ENCODE assay signal across 22 mouse cellular contexts in the genomic region with DNA sequence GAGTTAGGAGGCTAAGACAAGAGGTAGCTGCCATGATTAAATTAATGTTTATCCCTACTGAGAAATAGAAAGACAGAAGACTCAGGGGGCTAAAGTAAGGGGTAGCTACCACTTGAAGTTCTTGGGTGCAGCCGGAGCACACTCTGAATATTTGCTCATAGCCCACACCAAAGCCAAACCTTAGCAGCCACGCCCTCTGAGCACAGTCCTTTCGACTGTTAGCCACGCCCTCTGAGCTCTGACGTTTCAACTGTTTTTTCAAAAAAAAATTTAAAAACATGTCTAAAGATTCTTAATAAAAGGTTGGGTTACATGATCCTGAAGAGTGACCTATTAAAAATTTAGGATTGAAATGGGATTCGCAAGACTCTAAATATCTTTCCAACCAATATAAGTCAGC.
A peak's percentile ranks its signal among the peaks of the same experiment; 100 is the strongest.
DNase-seq lines count a peak whose midpoint lies in the region; ATAC-seq and TF ChIP-seq lines count a peak whose summit lies in the region.
"Had no signal": no experiment of that assay in that cellular context is flagged by ENCODE, and none has a peak within 500 bp of the region (broad histone marks: within the 10 kb centered on the region; RNA-seq: fewer than 3 reads in every experiment).

No protein-coding gene starts in this region.

- 71% methylated on average over 6 of the region's 6 CpGs for WGBS in limb, embryonic 15.5 days

- H3K79me2 ChIP-seq in CH12.LX (replicated peaks; ENCODE audit: control insufficient read depth, extremely low read depth, insufficient read depth, poor library complexity, severe bottlenecking): no peaks in the 10 kb centered on the region

- dilution Hi-C loops in CH12.LX (cut with MboI; ENCODE audit: extremely low pct_ligation_motif_present, extremely low pct_unique_long_range_greater_than_20kb, low sequenced_read_pairs): no loop called here

- TF ChIP-seq POLR2A in CH12.LX (IDR thresholded peaks at IDR 0.05; ENCODE audit: low read depth, low read length): no peak

- no peak for TF ChIP-seq EP300 in CH12.LX (IDR thresholded peaks at IDR 0.05; ENCODE audit: low read length)

- in situ Hi-C loops in CH12.LX (cut with MboI; ENCODE audit: low pct_ligation_motif_present, low pct_unique_long_range_greater_than_20kb, low sequenced_read_pairs): no loop called here

- H3K4me3 ChIP-seq in CH12.LX (replicated peaks in 1 of 3; ENCODE audit: low read depth in 2 of 3, low read length in 2 of 3, poor library complexity in 1 of 3): no peak overlapping the region
- no peak overlapping the region for H3K4me3 ChIP-seq in limb, embryonic 15.5 days
- H3K4me3 ChIP-seq: embryonic facial prominence, embryonic 13.5 days; erythroblast, embryonic 14.5 days; forebrain, embryonic 10.5 days; heart, embryonic 13.5 days; hindbrain, embryonic 12.5 days had no signal

- no peaks in the 10 kb centered on the region for H3K27me3 ChIP-seq in CH12.LX (replicated peaks)
- H3K27me3 ChIP-seq in limb, embryonic 15.5 days: no peaks in the 10 kb centered on the region
- H3K27me3 ChIP-seq: embryonic facial prominence, embryonic 13.5 days; heart, embryonic 13.5 days; hindbrain, embryonic 12.5 days had no signal

- H3K36me3 ChIP-seq in CH12.LX (replicated peaks in 1 of 2; ENCODE audit: control insufficient read depth in 1 of 2, insufficient read depth in 1 of 2, low read length in 1 of 2): no peaks in the 10 kb centered on the region
- no peaks in the 10 kb centered on the region for H3K36me3 ChIP-seq in limb, embryonic 15.5 days
- H3K36me3 ChIP-seq: embryonic facial prominence, embryonic 13.5 days; forebrain, embryonic 10.5 days; heart, embryonic 13.5 days; hindbrain, embryonic 12.5 days had no signal

- H3K4me2 ChIP-seq in CH12.LX (ENCODE audit: insufficient read depth, low read depth, poor library complexity, severe bottlenecking): no peak overlapping the region
- no peak overlapping the region for H3K4me2 ChIP-seq in limb, embryonic 15.5 days
- H3K4me2 ChIP-seq: embryonic facial prominence, embryonic 13.5 days; heart, embryonic 13.5 days; hindbrain, embryonic 12.5 days had no signal

- no peaks in the 10 kb centered on the region for H3K9me3 ChIP-seq in CH12.LX (replicated peaks; ENCODE audit: low read length)
- no peaks in the 10 kb centered on the region for H3K9me3 ChIP-seq in limb, embryonic 15.5 days
- H3K9me3 ChIP-seq: embryonic facial prominence, embryonic 13.5 days; forebrain, embryonic 10.5 days; heart, embryonic 13.5 days; hindbrain, embryonic 12.5 days had no signal

- no peak for TF ChIP-seq RAD21 in CH12.LX (IDR thresholded peaks at IDR 0.05; ENCODE audit: low read depth, low read length)

- peak; percentile 50 for DNase-seq in gastrocnemius, adult 18-20 months (ENCODE audit: low spot score)
- no peak for DNase-seq in gastrocnemius, postnatal 4 days (ENCODE audit: low spot score in 2 of 2)
- DNase-seq in CH12.LX (ENCODE audit: extremely low read depth): no peak
- peak; percentile 18 to 20 for DNase-seq in gastrocnemius, adult 8-10 months (ENCODE audit: low spot score in 2 of 2)
- DNase-seq in kidney, postnatal 36 days: no peak
- no peak for DNase-seq in cerebellum, postnatal 36 days
- DNase-seq: adrenal gland, adult 2 months; adrenal gland, postnatal 25 days; cerebellum, adult 2 months; cerebellum, postnatal 10 days; heart, postnatal 4 days had no signal

- H3K27ac ChIP-seq in CH12.LX (ENCODE audit: insufficient read depth, low read depth): no peak overlapping the region
- peak overlapping the region; percentile 65 for H3K27ac ChIP-seq in limb, embryonic 15.5 days
- H3K27ac ChIP-seq: forebrain, embryonic 10.5 days; heart, embryonic 13.5 days; hindbrain, embryonic 12.5 days had no signal

- no peak for ATAC-seq in limb, embryonic 15.5 days (ENCODE audit: insufficient number of reproducible peaks, low FRiP score, low TSS enrichment, low read depth)
- ATAC-seq: forebrain, embryonic 14.5 days; hindbrain, embryonic 16.5 days; inflammation-experienced regulatory T-cells, adult 6 months; intestine, postnatal 0 days; Patski had no signal

- peaks cover 3 to 12% of the 10 kb centered on the region in 2 experiments for H3K4me1 ChIP-seq in CH12.LX (ENCODE audit: control insufficient read depth in 1 of 2, insufficient read depth in 2 of 2)
- H3K4me1 ChIP-seq in limb, embryonic 15.5 days: no peaks in the 10 kb centered on the region; the same call in 1 of the 2 replicates
- H3K4me1 ChIP-seq: embryonic facial prominence, embryonic 13.5 days; forebrain, embryonic 10.5 days; heart, embryonic 13.5 days; hindbrain, embryonic 12.5 days had no signal

- no peak for TF ChIP-seq CTCF in CH12.LX (conservative IDR thresholded peaks at IDR 0.05 in 1 of 2, IDR thresholded peaks at IDR 0.05 in 1 of 2; ENCODE audit: low read depth in 2 of 2, low read length in 2 of 2)

- no peak overlapping the region for H3K9ac ChIP-seq in CH12.LX (ENCODE audit: insufficient read depth, low read depth)
- no peak overlapping the region for H3K9ac ChIP-seq in limb, embryonic 15.5 days
- H3K9ac ChIP-seq: embryonic facial prominence, embryonic 13.5 days; heart, embryonic 13.5 days; hindbrain, embryonic 12.5 days had no signal

TF ChIP-seq in CH12.LX, 34 proteins besides CTCF, POLR2A, EP300 and RAD21:
- TF ChIP-seq ELF1 (IDR thresholded peaks at IDR 0.05; ENCODE audit: low read depth, low read length) (no peak), ZNF384 (IDR thresholded peaks at IDR 0.05; ENCODE audit: low read depth, low read length) (peak; percentile 17; the same call in 1 of the 2 replicates)

Comparison
In these comparisons a context has a peak if more than half of its experiments do, and no peak if none do; other contexts are left out.
1. DNase-seq: peak in gastrocnemius, adult 18-20 months (single experiment) and gastrocnemius, adult 8-10 months (2 of 2); none in gastrocnemius, postnatal 4 days (0 of 2), CH12.LX (single experiment), kidney, postnatal 36 days (0 of 2) and cerebellum, postnatal 36 days (0 of 2).